Mouse (Mus musculus): ENCODE results near the gene Scube1.

DNA sequence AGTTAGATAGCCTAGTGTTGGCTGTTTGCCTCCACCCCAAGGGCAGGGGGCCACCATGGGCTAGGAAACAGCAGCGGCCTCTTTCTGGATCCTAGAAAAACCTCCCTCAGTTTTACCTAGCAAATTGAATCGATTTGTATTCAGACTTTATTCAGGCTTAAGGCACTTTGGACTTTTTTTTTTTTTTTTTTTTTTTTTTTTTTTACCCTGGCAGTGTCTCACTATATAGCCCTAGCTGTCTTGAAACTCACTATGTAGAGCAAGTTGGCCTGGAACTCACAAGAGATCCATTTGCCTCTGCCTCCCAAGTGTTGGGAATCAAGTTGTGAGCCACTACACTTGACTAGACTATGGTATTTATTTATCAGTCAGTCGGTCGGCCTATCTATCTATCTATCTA is 128.0 kb downstream of the Scube1 start:
- no peak for TF ChIP-seq CTCF (conservative IDR thresholded peaks at IDR 0.05 in 1 of 2, IDR thresholded peaks at IDR 0.05 in 1 of 2; ENCODE audit: low read depth in 2 of 2, low read length in 2 of 2)
- no peak for TF ChIP-seq POLR2A (IDR thresholded peaks at IDR 0.05; ENCODE audit: low read depth, low read length)

Measured in CH12.LX (cell line).